Mouse (Mus musculus): ENCODE data around the gene Fosl1.

- TF ChIP-seq CTCF (IDR thresholded peaks at IDR 0.05; ENCODE audit: insufficient read depth, low read depth, low read length) = no peak
- no peak for TF ChIP-seq POLR2A (IDR thresholded peaks at IDR 0.05; ENCODE audit: insufficient read depth, low read depth, low read length)
Measured at GRCm38 (mm10) chr19:5477004-5477667, 29.8 kb downstream of the Fosl1 start.

Measured in olfactory bulb, adult 2 months (tissue).